Mouse (Mus musculus): ENCODE measurements around the gene Vmn2r39.
"Not testable (repeated sequence)": the region's sequence is repeated elsewhere in the genome, so short reads cannot be mapped to it uniquely, and the experiment has no call there.

DNA sequence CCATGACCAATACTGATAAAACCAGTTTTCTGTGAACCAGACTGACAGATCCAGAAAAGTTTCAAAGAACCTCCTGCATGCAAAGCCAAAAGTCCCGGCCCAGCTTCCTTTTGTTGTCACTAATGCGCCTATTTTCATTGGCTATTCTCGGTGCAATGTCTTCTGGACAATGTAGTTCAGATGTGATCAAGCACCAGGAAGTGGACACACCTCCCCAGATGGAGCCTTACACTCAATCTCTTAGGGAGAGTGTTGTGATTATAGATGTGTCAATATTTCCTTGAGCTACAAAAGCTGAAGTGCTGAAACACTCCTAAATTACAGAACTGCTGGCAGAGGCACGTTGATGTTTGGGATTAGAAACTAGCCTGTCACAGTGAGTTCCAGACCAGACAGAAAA lies 34.8 kb upstream of the Vmn2r39 start:
- not testable (repeated sequence) for TF ChIP-seq CTCF (IDR thresholded peaks at IDR 0.05; ENCODE audit: low read depth, low read length); POLR2AphosphoS5 (IDR thresholded peaks at IDR 0.05; ENCODE audit: insufficient replicate concordance, low read depth, low read length); GATA1 (IDR thresholded peaks at IDR 0.05; ENCODE audit: borderline replicate concordance, low read length)
